Mouse (Mus musculus) embryonic fibroblast, embryonic 13.5 days (primary cell): Measurements from ENCODE around the gene Agap3.

Experiments used
- CTCF ChIP-seq: IDR thresholded peaks from 2 replicates; pipeline ENCODE4 v1.5.1; 2011; ENCODE audit warnings: mild to moderate bottlenecking, control low read depth, low read length, moderate library complexity, borderline replicate concordance; ENCODE audit not compliant: insufficient read depth
- POLR2A ChIP-seq: IDR thresholded peaks from 2 replicates; pipeline ENCODE4 v1.6.1; 2011; ENCODE audit warnings: low read depth, mild to moderate bottlenecking, control low read depth, low read length, moderate library complexity

DNA sequence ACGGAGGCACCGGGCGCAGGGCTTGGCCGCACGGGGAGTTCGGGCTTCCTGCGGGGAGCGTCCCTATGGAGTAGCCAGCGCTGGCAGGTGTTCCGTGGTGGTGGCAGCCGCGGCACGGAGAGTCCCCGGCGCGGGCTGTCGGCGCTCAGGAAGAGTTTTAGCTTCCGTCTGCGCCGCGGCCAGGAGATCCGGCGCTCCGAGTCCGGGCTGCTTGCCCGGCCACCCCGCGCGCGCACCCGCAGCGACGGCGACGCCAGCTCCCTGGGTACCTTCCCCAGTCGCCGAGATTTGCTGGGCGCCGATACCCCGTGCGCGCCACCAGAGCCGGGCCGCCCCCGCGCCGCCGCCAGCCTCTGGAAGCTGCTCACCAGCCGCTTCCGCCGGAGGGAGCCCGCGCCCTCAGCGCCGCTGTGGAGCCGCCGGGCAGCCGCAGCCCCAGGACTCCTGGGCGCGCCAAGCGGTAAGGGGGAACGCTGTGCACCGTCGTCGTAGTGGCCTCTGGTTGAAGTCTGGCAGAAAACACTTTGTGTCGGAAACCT is 22.8 kb downstream of the Agap3 start:
- TF ChIP-seq CTCF = no peak
- no peak for TF ChIP-seq POLR2A
